Mouse (Mus musculus) heart, postnatal 0 days (tissue): ENCODE results near the gene Ildr2.

Experiments
- CTCF ChIP-seq: IDR thresholded peaks from 2 replicates; pipeline ENCODE4 v1.5.1; 2016; ENCODE audit warnings: antibody characterized with exemption, control low read depth, low read depth
- EP300 ChIP-seq: IDR thresholded peaks from 2 replicates; pipeline ENCODE4 v1.6.1; 2016; ENCODE audit warnings: antibody characterized with exemption, low read depth

- no peak for TF ChIP-seq EP300
- TF ChIP-seq CTCF, result no peak
Observed at GRCm38 (mm10) chr1:166363122-166363521, 109.2 kb downstream of the Ildr2 start.
